Mouse (Mus musculus) limb, embryonic 13.5 days (tissue): ENCODE measurements at regions not wholly inside any gene's neighbourhood (a gene's known extent, or its start where the extent isn't known, plus 50 kb on each side); places are given as distances from the start of the nearest gene placed in this dataset.

Experiments
- ATAC-seq: fragments of 200-750 bp; cut with Nextera tagmentation; 2 replicates; pipeline ENCODE4 v1.8.0; 2017; ENCODE audit warnings: low read depth, moderate number of reproducible peaks, moderate TSS enrichment; ENCODE audit not compliant: low FRiP score
- H3K27ac ChIP-seq: fragments of 300-500 bp; sonication (generic); 2 replicates; pipeline ENCODE4 v1.5.1; 2015; ENCODE audit warnings: inconsistent platforms, mild to moderate bottlenecking, moderate library complexity
- H3K27me3 ChIP-seq: fragments of 300-500 bp; sonication (generic); 2 replicates; pipeline ENCODE4 v1.6.1; 2015; ENCODE audit warnings: mild to moderate bottlenecking, inconsistent platforms
- H3K36me3 ChIP-seq: fragments of 300-500 bp; sonication (generic); 2 replicates; pipeline ENCODE4 v1.6.1; 2015; ENCODE audit warnings: inconsistent platforms, mild to moderate bottlenecking, moderate library complexity
- H3K4me1 ChIP-seq: fragments of 300-500 bp; sonication (generic); 2 replicates; pipeline ENCODE4 v1.6.1; 2015; ENCODE audit warnings: inconsistent platforms
- H3K4me2 ChIP-seq: fragments of 300-500 bp; sonication (generic); replicated peaks from 2 replicates; pipeline ENCODE4 v1.6.1; 2015; ENCODE audit warnings: inconsistent platforms, mild to moderate bottlenecking, moderate library complexity
- H3K4me3 ChIP-seq: fragments of 300-500 bp; sonication (generic); 2 replicates; pipeline ENCODE4 v1.5.1; 2015; ENCODE audit warnings: moderate library complexity, mild to moderate bottlenecking, inconsistent platforms
- H3K9ac ChIP-seq: fragments of 300-500 bp; sonication (generic); 2 replicates; pipeline ENCODE4 v1.6.1; 2015; ENCODE audit warnings: mild to moderate bottlenecking, inconsistent platforms
- H3K9me3 ChIP-seq: fragments of 300-500 bp; sonication (generic); 2 replicates; pipeline ENCODE4 v1.6.1; 2016; ENCODE audit warnings: inconsistent platforms
- WGBS: fragments of 180-500 bp; shearing (Covaris S2); methylation state at CpG from one replicate; pipeline ENCODE4 v1.1.7; 2015; 5-methylcytosine and 5-hydroxymethylcytosine counted together

DNA sequence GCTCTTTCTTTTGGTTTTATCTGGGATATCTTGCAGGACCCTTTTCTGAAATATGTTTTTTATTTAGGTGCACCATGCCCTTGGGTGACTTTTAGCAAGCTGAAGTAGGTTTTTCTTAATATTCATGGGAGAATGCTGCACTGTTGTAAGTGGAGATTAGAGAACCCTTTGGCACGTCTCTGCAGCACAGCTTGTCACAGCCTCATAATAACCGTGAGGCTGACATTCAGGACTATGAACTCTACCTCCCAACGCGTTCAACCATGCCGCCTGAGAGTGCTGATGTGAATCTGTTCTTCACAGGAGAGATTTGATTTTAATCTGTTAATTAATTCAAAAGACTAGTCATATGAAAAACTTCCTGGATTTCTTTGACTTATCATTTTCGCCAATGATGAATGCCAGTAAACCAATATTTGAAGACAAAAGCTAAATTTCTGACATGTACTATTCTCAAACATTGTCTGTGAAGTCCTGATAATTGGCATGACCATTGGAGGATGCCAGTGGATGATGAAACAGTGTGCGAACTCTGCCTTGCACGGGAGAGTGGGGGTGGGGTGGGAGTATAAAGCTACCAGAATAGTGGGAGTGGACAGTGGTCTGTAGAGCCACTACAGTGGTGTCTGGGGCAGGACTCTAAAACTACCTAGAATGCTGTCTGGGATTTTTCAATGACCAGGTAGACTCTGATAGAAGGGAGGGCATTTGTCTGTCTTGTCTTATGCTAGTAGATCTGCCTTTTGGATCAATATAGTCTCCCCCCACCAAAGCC lies 324.8 kb upstream of the Fam241a start:
- 79% methylated on average over 8 of the region's 8 CpGs for whole genome bisulfite sequencing
- ATAC-seq = no peak
- Histone ChIP-seq H3K36me3 (no peaks in the 10 kb centered on the region), H3K4me3 (no peak overlapping the region), H3K27ac (no peak overlapping the region), H3K9me3 (no peaks in the 10 kb centered on the region), H3K9ac (no peak overlapping the region), H3K27me3 (no peaks in the 10 kb centered on the region), H3K4me1 (0 out of 2 replicates have a peak, but pooled peaks cover 3% of the 10 kb centered on the region), H3K4me2 (no peak overlapping the region)

DNA sequence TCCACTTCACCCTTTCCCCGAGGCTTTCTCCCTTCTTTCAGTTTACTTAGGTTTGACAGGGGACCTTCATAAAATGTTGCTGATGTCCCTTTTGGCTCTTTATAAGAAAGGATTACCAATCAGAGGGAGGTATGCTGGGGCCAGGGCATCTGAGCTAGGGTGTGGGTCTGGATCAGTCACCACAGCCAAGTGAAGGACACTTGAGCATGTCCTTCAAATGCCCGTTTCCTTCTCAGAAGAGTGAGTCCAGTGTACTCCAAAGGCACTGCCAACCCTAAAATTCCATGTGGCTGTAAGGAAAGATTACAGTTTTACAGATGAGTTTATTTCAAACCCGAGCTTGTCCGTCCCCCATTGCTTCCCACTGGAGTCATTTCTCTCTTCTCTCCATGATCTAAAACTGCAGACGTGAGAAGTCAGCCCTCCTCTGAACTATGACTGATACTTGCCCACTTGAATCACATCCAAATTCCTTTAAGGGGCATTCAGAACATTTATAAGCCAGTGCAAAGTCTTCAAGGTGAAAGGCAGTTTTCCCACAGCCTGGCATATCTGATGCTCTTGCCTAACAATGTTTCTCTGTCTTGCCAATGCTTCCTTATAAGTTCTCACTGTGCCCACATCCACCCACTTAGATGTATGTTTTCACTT lies 321.8 kb upstream of the Fam241a start:
- 83% methylated on average over 5 of the region's 5 CpGs for WGBS
- no peaks in the 10 kb centered on the region for H3K36me3 ChIP-seq
- H3K4me2 ChIP-seq = no peak overlapping the region
- H3K4me3 ChIP-seq = no peak overlapping the region
- no peak overlapping the region for H3K9ac ChIP-seq
- no peak for ATAC-seq
- no peak overlapping the region for H3K27ac ChIP-seq
- H3K9me3 ChIP-seq = no peaks in the 10 kb centered on the region
- 0 out of 2 replicates have a peak, but pooled peaks cover 3% of the 10 kb centered on the region for H3K4me1 ChIP-seq
- H3K27me3 ChIP-seq = no peaks in the 10 kb centered on the region

DNA sequence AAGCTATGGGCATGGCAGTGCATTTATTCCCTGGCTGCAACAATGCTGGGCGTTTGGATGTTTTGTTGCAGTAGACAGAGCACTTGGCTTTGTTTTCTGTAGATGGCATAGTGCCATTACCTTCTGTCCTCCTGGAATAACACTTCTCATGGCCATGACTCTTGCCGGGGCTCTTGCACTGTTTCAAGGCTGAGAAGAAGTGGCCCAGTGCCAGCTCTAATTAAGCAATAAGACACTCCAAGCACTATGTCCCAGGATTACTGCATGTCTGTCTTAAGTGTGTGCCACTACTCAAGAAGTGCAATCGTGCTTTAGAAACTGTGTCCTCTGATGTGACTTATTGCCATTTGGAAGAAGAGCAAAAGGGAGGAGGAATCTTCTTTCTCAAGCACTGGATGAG lies 316.1 kb upstream of the Fam241a start:
- no peak overlapping the region for H3K27ac ChIP-seq
- no peak for ATAC-seq
- H3K4me3 ChIP-seq = no peak overlapping the region
- no peaks in the 10 kb centered on the region for H3K4me1 ChIP-seq
- H3K9ac ChIP-seq = no peak overlapping the region
- 65% methylated on average over 3 of the region's 3 CpGs for WGBS
- no peaks in the 10 kb centered on the region for H3K9me3 ChIP-seq
- no peaks in the 10 kb centered on the region for H3K27me3 ChIP-seq
- H3K4me2 ChIP-seq = no peak overlapping the region
- H3K36me3 ChIP-seq = no peaks in the 10 kb centered on the region

DNA sequence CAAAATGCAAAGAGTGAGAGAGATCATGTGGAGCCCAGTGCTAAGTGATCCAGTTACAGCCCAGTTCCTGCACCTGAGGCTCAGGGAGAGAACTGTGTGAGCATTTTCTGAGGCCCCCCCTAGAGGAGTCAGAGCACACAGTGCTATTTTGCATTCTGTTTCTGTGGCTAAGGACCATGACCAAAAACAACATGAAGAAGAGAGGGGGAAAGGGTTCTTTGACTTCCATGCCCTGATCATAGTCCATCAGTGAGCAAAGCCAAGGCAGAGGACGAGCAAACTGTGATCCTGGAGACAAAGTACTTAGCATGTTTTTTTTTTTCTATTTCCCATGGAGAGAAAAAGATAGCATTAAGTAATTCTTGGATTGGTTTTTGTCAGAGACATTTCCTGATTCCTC lies 314.5 kb upstream of the Fam241a start:
- ATAC-seq = no peak
- no peaks in the 10 kb centered on the region for H3K27me3 ChIP-seq

DNA sequence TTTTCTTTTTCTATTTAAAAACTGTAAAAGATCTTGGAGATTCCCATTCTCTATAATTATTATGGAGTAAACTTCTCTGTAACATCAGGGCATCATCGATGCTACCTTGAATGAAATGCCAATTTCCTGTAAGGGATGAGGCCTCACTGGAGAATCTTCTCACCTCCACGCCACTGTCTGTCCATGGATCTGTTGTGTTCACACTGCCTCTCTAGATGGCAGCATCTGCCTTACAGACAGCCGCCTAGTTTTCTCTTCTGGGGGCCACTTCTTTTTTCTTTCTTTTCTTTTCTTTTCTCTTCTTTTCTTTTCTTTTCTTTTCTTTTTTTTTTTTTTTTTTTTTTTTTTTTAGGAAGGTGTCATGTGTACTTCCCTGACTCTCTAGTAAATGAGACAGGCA lies 310.8 kb upstream of the Fam241a start:
- Histone ChIP-seq H3K9ac (no peak overlapping the region), H3K4me1 (no peaks in the 10 kb centered on the region), H3K36me3 (no peaks in the 10 kb centered on the region), H3K4me2 (no peak overlapping the region), H3K27me3 (no peaks in the 10 kb centered on the region), H3K4me3 (no peak overlapping the region), H3K27ac (no peak overlapping the region), H3K9me3 (no peaks in the 10 kb centered on the region)
- WGBS = 55% methylated on average over 3 of the region's 3 CpGs
- no peak for ATAC-seq

More for the DNA sequence above, 314.5 kb upstream of the Fam241a start:
- Histone ChIP-seq H3K4me1 (no peaks in the 10 kb centered on the region), H3K9me3 (no peaks in the 10 kb centered on the region), H3K9ac (no peak overlapping the region), H3K4me2 (no peak overlapping the region), H3K4me3 (no peak overlapping the region), H3K27ac (no peak overlapping the region), H3K36me3 (no peaks in the 10 kb centered on the region)
- WGBS = 65% methylated on average over 1 of the region's 1 CpGs

DNA sequence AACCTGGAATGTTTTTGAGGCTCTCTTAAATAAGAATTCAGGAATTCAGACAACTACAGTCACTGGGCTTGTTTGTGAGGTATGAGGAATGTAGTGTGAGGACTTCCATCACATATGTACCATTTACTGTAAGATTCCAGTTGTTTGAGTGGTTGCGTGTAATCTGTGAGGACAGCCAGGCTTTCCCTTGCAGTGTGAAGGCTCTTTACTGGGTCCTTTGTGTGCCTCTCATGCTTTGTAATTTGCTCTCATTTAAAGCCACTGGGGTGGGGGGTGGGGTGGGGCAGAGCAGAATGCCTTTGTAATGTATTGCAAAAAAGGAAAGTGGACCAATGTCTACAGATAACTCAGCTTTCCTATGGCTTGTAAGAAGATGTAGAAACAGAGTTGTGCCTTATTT lies 310.4 kb upstream of the Fam241a start:
- no peak for ATAC-seq
- no peaks in the 10 kb centered on the region for H3K9me3 ChIP-seq
- 84% methylated on average over 1 of the region's 1 CpGs for WGBS
- H3K36me3 ChIP-seq = no peaks in the 10 kb centered on the region
- no peaks in the 10 kb centered on the region for H3K27me3 ChIP-seq
- H3K9ac ChIP-seq = no peak overlapping the region
- no peak overlapping the region for H3K27ac ChIP-seq
- no peaks in the 10 kb centered on the region for H3K4me1 ChIP-seq
- H3K4me2 ChIP-seq = no peak overlapping the region
- H3K4me3 ChIP-seq = no peak overlapping the region

DNA sequence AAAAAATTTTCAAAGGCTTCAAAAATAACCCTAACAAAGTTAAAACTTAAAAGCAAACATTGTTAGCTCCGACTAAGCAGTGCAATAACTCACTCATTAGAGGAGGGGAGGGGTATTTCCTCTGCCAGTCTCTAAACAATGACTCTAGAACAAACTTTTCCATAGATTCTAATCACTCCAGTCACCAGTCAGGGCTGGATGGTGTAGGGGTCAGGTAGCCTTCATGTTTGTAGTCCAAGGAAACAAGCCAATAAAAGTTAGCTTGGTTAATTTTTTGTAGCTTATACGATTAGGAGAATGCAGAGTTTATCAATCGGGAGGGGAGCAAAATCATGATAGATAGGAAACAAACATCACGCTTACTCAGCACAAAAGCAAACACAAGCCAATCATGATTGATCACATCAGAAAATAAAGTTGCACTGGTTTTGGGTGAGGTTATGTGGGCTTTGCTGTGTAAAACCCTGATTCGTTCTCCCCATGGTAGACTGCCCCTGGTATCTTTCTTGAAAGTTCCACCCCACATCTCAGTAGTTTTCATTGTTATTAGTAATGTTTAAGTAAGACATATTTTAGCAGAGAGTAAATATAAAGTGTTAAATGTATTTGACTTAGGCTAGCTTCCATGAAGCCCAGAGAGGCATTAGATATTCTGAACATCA lies 304.6 kb upstream of the Fam241a start:
- Histone ChIP-seq H3K36me3 (no peaks in the 10 kb centered on the region), H3K4me2 (no peak overlapping the region), H3K9me3 (no peaks in the 10 kb centered on the region), H3K27ac (no peak overlapping the region), H3K4me3 (no peak overlapping the region), H3K27me3 (peaks cover 11% of the 10 kb centered on the region), H3K9ac (no peak overlapping the region), H3K4me1 (0 out of 2 replicates have a peak, but pooled peaks cover 3% of the 10 kb centered on the region)
- ATAC-seq = no peak
- WGBS = 57% methylated on average over 5 of the region's 5 CpGs

DNA sequence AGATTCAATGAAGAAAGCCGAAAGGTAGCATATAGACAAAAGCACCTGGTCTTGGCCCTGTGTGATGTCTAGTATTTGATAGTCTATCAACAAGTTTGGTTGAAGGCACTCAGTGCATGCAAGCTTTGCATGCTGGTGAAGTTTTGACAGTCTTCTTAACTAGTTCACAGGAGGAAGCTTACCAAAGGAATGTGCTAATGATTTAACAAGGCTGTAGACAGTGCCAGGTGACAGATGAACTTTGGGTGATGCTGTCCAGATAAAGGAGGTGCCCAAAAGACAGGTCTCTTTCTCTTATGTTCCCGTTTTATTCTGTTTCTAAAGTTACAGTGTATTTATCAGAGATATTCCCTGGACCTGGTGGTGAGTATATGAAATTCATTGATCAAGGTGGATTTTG lies 303.3 kb upstream of the Fam241a start:
- H3K36me3 ChIP-seq = no peaks in the 10 kb centered on the region
- no peak overlapping the region for H3K27ac ChIP-seq
- peaks cover 14% of the 10 kb centered on the region for H3K27me3 ChIP-seq
- no peak for ATAC-seq
- H3K9ac ChIP-seq = no peak overlapping the region
- H3K9me3 ChIP-seq = no peaks in the 10 kb centered on the region
- 0 out of 2 replicates have a peak, but pooled peaks cover 3% of the 10 kb centered on the region for H3K4me1 ChIP-seq
- H3K4me3 ChIP-seq = no peak overlapping the region
- no peak overlapping the region for H3K4me2 ChIP-seq
- 70% methylated on average over 2 of the region's 2 CpGs for WGBS

DNA sequence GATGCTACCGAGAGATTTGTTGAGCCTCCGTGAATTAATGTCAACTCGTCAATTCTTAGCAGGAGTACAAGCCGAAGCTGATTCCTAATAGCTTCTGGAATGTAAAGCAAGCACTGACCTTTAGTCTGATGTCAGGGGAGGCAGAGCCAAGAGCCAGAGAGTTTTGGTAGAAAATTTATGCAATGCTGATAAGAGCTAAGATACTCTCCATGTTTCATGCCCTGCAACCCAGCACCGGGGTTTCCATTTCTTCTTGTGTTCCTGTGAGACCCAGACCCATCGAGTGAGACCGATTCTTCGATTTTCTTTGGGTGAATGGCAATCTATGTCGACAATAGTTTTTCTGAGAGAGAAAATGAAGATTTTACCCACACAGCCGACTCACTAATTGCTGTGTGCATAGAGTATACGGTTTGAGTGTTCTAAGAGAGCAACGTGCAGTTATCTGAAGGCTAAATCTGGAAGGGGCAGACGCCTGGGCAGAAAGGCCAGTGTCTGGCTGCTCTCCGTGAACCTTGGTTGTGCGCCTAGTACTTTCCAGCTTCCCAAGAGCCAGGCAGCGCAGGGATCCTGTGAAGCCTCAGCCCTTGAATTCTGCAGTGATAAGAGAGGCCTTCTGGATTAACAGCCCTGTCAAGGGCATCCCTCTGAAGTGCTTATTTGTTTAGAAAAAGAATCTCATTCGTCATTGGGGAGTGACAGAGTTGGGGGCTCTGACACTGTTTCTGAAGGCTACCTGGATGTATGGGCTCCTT lies 296.1 kb upstream of the Fam241a start:
- no peak overlapping the region for H3K9ac ChIP-seq
- no peak overlapping the region for H3K27ac ChIP-seq
- no peaks in the 10 kb centered on the region for H3K9me3 ChIP-seq
- H3K4me1 ChIP-seq = no peaks in the 10 kb centered on the region
- no peak overlapping the region for H3K4me2 ChIP-seq
- ATAC-seq = no peak
- H3K36me3 ChIP-seq = no peaks in the 10 kb centered on the region
- 44% methylated on average over 17 of the region's 17 CpGs for WGBS
- peaks cover 37% of the 10 kb centered on the region for H3K27me3 ChIP-seq
- no peak overlapping the region for H3K4me3 ChIP-seq

DNA sequence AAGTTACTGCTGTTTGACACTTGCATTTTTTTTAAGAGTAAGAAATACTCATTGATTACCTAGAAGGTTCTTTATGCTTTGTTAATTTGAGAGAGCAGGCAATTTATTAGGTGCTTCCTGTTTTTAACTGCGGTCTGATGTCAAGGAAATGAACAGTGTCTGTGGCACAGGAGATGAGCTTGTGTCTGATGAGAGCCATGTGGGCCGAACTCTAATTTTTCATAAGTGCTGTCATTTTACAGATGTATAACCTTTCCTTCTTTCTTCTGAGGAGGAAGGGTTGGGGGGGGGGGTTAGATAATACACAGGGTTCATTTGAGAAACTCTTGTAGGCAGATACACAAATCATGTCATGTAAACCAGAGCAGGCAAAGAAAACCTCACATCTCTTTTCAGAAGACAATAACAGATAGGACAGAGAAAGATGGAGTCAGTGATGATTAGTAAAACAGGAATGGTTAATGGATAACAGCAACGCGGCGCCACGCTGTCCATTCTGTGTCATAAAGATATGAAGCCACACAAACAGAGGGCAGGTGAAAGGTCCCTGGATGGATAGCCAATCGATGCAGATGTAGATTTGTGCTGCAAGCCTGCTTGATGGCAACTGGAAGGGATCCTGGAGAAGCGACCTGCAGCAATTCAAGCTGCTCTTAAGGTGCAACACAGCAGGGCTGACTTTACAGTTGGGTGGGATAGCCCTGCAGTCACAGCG lies 291.4 kb upstream of the Fam241a start:
- no peak for ATAC-seq
- H3K36me3 ChIP-seq = no peaks in the 10 kb centered on the region
- no peak overlapping the region for H3K4me2 ChIP-seq
- no peaks in the 10 kb centered on the region for H3K4me1 ChIP-seq
- H3K9ac ChIP-seq = no peak overlapping the region
- 66% methylated on average over 9 of the region's 9 CpGs for WGBS
- no peaks in the 10 kb centered on the region for H3K9me3 ChIP-seq
- no peak overlapping the region for H3K27ac ChIP-seq
- H3K4me3 ChIP-seq = no peak overlapping the region
- H3K27me3 ChIP-seq = peaks cover 29% of the 10 kb centered on the region

DNA sequence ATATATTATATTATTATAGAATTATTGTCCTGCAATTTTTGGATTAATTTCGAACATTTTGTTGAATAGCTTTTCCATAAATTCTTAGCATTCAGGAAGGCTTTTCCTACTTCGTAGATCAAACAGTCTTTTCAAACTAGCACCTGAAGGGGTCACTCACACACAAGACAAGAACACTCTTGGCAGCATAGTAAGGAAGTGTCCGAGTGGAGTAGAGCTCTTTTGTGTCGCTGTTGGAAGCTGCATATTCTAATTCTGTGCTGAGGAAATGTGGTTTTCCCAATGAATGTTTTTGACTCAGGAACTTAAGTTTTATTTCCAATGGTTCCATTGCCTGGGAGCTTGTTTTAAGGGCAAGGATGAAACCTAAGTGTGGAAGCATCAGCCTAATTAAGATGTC lies 290.2 kb upstream of the Fam241a start:
- Histone ChIP-seq H3K9ac (no peak overlapping the region), H3K27me3 (peaks cover 18% of the 10 kb centered on the region), H3K4me3 (no peak overlapping the region), H3K36me3 (no peaks in the 10 kb centered on the region), H3K4me2 (no peak overlapping the region), H3K9me3 (no peaks in the 10 kb centered on the region; the same call in 1 of the 2 replicates), H3K4me1 (peaks cover 4% of the 10 kb centered on the region; the same call in 1 of the 2 replicates), H3K27ac (no peak overlapping the region)
- WGBS = 9% methylated on average over 4 of the region's 4 CpGs
- ATAC-seq = no peak
